Mouse (Mus musculus) embryonic fibroblast, embryonic 13.5 days (primary cell): Measurements from ENCODE around the gene Thrb.

Source experiments
- CTCF ChIP-seq: IDR thresholded peaks from 2 replicates; pipeline ENCODE4 v1.5.1; 2011; ENCODE audit warnings: mild to moderate bottlenecking, control low read depth, low read length, moderate library complexity, borderline replicate concordance; ENCODE audit not compliant: insufficient read depth
- POLR2A ChIP-seq: IDR thresholded peaks from 2 replicates; pipeline ENCODE4 v1.6.1; 2011; ENCODE audit warnings: low read depth, mild to moderate bottlenecking, control low read depth, low read length, moderate library complexity

- TF ChIP-seq CTCF: no peak
- TF ChIP-seq POLR2A: no peak
Measured at GRCm38 (mm10) chr14:17724577-17724976, 64.5 kb downstream of the Thrb start.
